Mouse (Mus musculus) liver, adult 2 months (tissue): ENCODE data around the gene Trmo. TPM values are rescaled to one million over a fixed set of nuclear protein-coding genes. Genes with fewer than 3 reads are reported as not detected.

Experiments
- DNase-seq: peaks from one replicate; pipeline ENCODE4 v3.0.0-alpha.2; 2011; ENCODE audit warnings: low read depth, low spot score; ENCODE audit errors: extremely low read depth
- H3K27ac ChIP-seq: fragments of 200-500 bp; replicated peaks from 2 replicates; pipeline ENCODE4 v1.5.1; 2012; ENCODE audit warnings: low read depth, mild to moderate bottlenecking, control low read depth, inconsistent platforms, low read length; ENCODE audit not compliant: insufficient read depth
- H3K27me3 ChIP-seq: fragments of 200-500 bp; 2 replicates; pipeline ENCODE4 v1.6.1; 2012; ENCODE audit warnings: mild to moderate bottlenecking, moderate library complexity, low read length, inconsistent platforms; ENCODE audit not compliant: control insufficient read depth, insufficient read depth
- H3K36me3 ChIP-seq: fragments of 200-500 bp; 2 replicates; pipeline ENCODE4 v1.6.1; 2012; ENCODE audit warnings: low read length, inconsistent platforms; ENCODE audit not compliant: control insufficient read depth, insufficient read depth
- H3K4me1 ChIP-seq: fragments of 200-500 bp; 2 replicates; pipeline ENCODE4 v1.6.1; 2011; ENCODE audit warnings: low read length; ENCODE audit not compliant: control insufficient read depth, insufficient read depth
- H3K4me3 ChIP-seq: fragments of 200-500 bp; 2 replicates; pipeline ENCODE4 v1.5.1; 2011; ENCODE audit warnings: low read depth, mild to moderate bottlenecking, control low read depth, low read length, moderate library complexity; ENCODE audit not compliant: insufficient read depth
- H3K79me2 ChIP-seq: fragments of 200-500 bp; 2 replicates; pipeline ENCODE4 v1.6.1; 2012; ENCODE audit warnings: inconsistent platforms, mild to moderate bottlenecking, low read length, moderate library complexity; ENCODE audit not compliant: control insufficient read depth, insufficient read depth
- H3K9ac ChIP-seq: fragments of 200-500 bp; 2 replicates; pipeline ENCODE4 v1.6.1; 2012; ENCODE audit warnings: low read depth, mild to moderate bottlenecking, control low read depth, inconsistent platforms, low read length
- CTCF ChIP-seq: fragments of 200-500 bp; IDR thresholded peaks from 2 replicates; pipeline ENCODE4 v1.5.1; 2011; ENCODE audit warnings: low read depth, low read length, control low read depth
- POLR2A ChIP-seq: fragments of 200-500 bp; IDR thresholded peaks from 2 replicates; pipeline ENCODE4 v1.6.1; 2011; ENCODE audit warnings: low read length, control low read depth; ENCODE audit not compliant: insufficient read depth; ENCODE audit errors: extremely low read depth
- WGBS: fragments of 180-500 bp; shearing (Covaris S2); methylation state at CpG from one replicate; pipeline ENCODE4 v1.1.7; 2018; 5-methylcytosine and 5-hydroxymethylcytosine counted together
- polyA plus RNA-seq: library from polyadenylated mRNA; depleted of rRNA; stranded (reverse); fragments of >200 nt; gene quantifications from 2 replicates; pipeline ENCODE4 v1.2.3, GENCODE M21; 2012
- total RNA-seq: library from RNA; depleted of rRNA; stranded (reverse); fragments of >200 nt; gene quantifications from 2 replicates; pipeline ENCODE4 v1.2.3, GENCODE M21; 2014

Gene Trmo
- total and polyA plus RNA-seq, 2 experiments: 4.0 to 4.5 TPM

- Histone ChIP-seq H3K27me3 (peaks cover 8% of the 10 kb centered on the region; the same call in 1 of the 2 replicates), H3K4me1 (no peaks in the 10 kb centered on the region), H3K79me2 (no peaks in the 10 kb centered on the region), H3K27ac (no peak overlapping the region), H3K4me3 (no peak overlapping the region), H3K36me3 (no peaks in the 10 kb centered on the region), H3K9ac (no peak overlapping the region)
- 74% methylated on average over 2 of the region's 2 CpGs for WGBS
- TF ChIP-seq POLR2A (no peak), CTCF (peak; percentile 20; the same call in 1 of the 2 replicates)
- no peak for DNase-seq
These were observed 24.9 kb downstream of the Trmo start for GRCm38 (mm10) chr4:46364360-46364759.

DNA sequence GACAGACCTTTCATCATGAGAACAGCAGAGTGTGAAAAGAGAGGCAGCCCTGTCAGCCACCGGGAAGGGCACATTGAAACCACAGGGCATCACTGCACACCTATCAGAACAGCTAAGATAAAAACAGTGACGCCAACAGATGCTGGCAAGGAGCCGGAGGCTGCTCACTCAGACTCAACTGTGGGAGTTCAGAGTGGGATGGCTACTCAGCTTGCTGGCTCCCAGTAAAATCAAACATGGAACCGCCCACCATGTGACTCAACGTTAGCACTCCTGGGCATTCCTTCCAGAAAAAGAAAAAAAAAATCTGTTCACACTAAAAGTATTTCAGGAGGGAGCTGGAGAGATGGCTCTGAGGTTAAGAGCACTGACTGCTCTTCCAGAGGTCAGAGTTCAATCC is 28.0 kb downstream of the Trmo start:
- 71% methylated on average over 5 of the region's 5 CpGs for WGBS
- Histone ChIP-seq H3K27me3 (no peaks in the 10 kb centered on the region; the same call in 1 of the 2 replicates), H3K4me3 (no peak overlapping the region), H3K36me3 (no peaks in the 10 kb centered on the region), H3K79me2 (no peaks in the 10 kb centered on the region), H3K9ac (no peak overlapping the region), H3K27ac (no peak overlapping the region), H3K4me1 (no peaks in the 10 kb centered on the region)
- TF ChIP-seq POLR2A: no peak
- TF ChIP-seq CTCF: no peak
- DNase-seq: no peak

DNA sequence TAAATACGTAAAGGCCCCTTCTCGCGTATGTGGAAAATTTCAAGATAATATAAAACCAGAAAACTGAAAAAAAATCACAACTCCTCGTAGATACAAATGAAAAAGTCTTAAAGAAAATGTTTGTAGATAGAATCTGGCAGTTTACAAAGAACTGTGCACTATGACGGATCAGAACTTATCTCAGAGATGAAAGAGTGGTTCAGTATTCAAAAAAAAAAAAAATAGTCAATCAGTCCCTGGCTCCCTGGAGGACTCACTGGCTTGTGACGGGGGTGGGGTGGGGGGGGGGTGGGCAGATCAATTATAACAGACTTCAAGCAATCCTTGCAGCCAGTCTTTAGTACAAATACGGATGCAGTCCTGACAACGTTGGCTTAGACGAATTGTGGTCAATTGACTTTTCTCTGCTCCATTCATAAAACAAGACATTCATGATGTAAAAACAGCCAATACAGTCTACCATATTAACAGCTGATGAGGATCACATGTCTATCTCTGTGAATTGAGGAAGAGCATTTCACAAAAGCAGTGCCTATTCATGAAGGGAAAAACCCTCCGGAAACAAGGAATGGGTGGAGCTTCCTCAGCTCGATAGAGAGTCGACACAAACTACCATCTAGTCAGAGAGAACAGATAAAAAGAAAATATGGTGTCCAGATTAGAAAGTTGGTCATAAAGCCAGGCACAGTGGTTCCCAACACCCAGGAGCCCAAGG is 29.5 kb downstream of the Trmo start:
- Histone ChIP-seq H3K4me1 (no peaks in the 10 kb centered on the region), H3K27ac (no peak overlapping the region), H3K79me2 (no peaks in the 10 kb centered on the region), H3K27me3 (peaks cover 2% of the 10 kb centered on the region; the same call in 1 of the 2 replicates), H3K36me3 (no peaks in the 10 kb centered on the region), H3K9ac (no peak overlapping the region), H3K4me3 (no peak overlapping the region)
- DNase-seq: peak; percentile 12
- 79% methylated on average over 12 of the region's 12 CpGs for WGBS
- no peak for TF ChIP-seq CTCF
- no peak for TF ChIP-seq POLR2A

- Histone ChIP-seq H3K27me3 (peaks cover 4% of the 10 kb centered on the region; the same call in 1 of the 2 replicates), H3K9ac (no peak overlapping the region), H3K36me3 (no peaks in the 10 kb centered on the region), H3K4me3 (no peak overlapping the region), H3K27ac (no peak overlapping the region), H3K4me1 (no peaks in the 10 kb centered on the region), H3K79me2 (no peaks in the 10 kb centered on the region)
- DNase-seq: peak; percentile 16
- WGBS: 52% methylated on average over 12 of the region's 12 CpGs
- TF ChIP-seq CTCF (peak; percentile 82), POLR2A (no peak)
These were observed 32.7 kb downstream of the Trmo start for GRCm38 (mm10) chr4:46356351-46357133.

GRCm38 (mm10) chr4:46353045-46353444 is 36.2 kb downstream of the Trmo start:
- no peak overlapping the region for H3K27ac ChIP-seq
- no peaks in the 10 kb centered on the region for H3K36me3 ChIP-seq
- H3K4me1 ChIP-seq: no peaks in the 10 kb centered on the region
- no peak overlapping the region for H3K9ac ChIP-seq
- no peaks in the 10 kb centered on the region for H3K79me2 ChIP-seq
- DNase-seq: no peak
- 34% methylated on average over 10 of the region's 10 CpGs for WGBS
- H3K4me3 ChIP-seq: no peak overlapping the region
- TF ChIP-seq CTCF: no peak
- TF ChIP-seq POLR2A: no peak
- peaks cover 9% of the 10 kb centered on the region for H3K27me3 ChIP-seq
